Mouse (Mus musculus): ENCODE data around the gene Tnfrsf14. TPM values are rescaled to one million over a fixed set of nuclear protein-coding genes. Genes with fewer than 3 reads are reported as not detected.

Gene Tnfrsf14
- total and polyA plus RNA-seq, 3 experiments: 8.2 to 13.4 TPM; not detected in 1

- H3K9ac ChIP-seq (ENCODE audit: control insufficient read depth, low read depth, low read length, poor library complexity, severe bottlenecking): peak overlapping the region; percentile 85
Observed at GRCm38 (mm10) chr4:154963190-154963836, 35.0 kb upstream of the Tnfrsf14 start.

GRCm38 (mm10) chr4:154962683-154963082, 34.3 kb upstream of the Tnfrsf14 start:
- peaks cover 2 to 14% of the 10 kb centered on the region in 2 experiments for H3K36me3 ChIP-seq (ENCODE audit: control insufficient read depth in 1 of 2, insufficient read depth in 2 of 2, low read length in 2 of 2)
- H3K9ac ChIP-seq (ENCODE audit: control insufficient read depth, low read depth, low read length, poor library complexity, severe bottlenecking): no peak overlapping the region
- TF ChIP-seq SIN3A (IDR thresholded peaks at IDR 0.05; ENCODE audit: low read length) (no peak), CHD2 (IDR thresholded peaks at IDR 0.05; ENCODE audit: low read length) (no peak), MAZ (IDR thresholded peaks at IDR 0.05; ENCODE audit: low read depth, low read length) (no peak), ZC3H11A (IDR thresholded peaks at IDR 0.05; ENCODE audit: low read depth, low read length) (no peak), MEF2A (IDR thresholded peaks at IDR 0.05; ENCODE audit: extremely low read depth, insufficient replicate concordance, low read depth, low read length, poor library complexity, severe bottlenecking) (no peak), CHD1 (IDR thresholded peaks at IDR 0.05; ENCODE audit: low read depth, low read length) (no peak), ELF1 (IDR thresholded peaks at IDR 0.05; ENCODE audit: low read depth, low read length) (no peak), MAX (IDR thresholded peaks at IDR 0.05; ENCODE audit: low read length) (no peak), CTCF (IDR thresholded peaks at IDR 0.05 in 2 of 3, conservative IDR thresholded peaks at IDR 0.05 in 1 of 3; ENCODE audit: control insufficient read depth in 1 of 3, insufficient read depth in 1 of 3, low read depth in 2 of 3, low read length in 3 of 3, poor library complexity in 1 of 3, severe bottlenecking in 1 of 3) (no peak), POLR2A (IDR thresholded peaks at IDR 0.05; ENCODE audit: control insufficient read depth in 1 of 2, insufficient read depth in 1 of 2, low read depth in 1 of 2, low read length in 2 of 2, poor library complexity in 1 of 2) (no peak), SMC3 (IDR thresholded peaks at IDR 0.05; ENCODE audit: low read depth, low read length) (no peak), TAL1 (IDR thresholded peaks at IDR 0.05; ENCODE audit: low read length) (no peak), TBP (IDR thresholded peaks at IDR 0.05; ENCODE audit: low read depth, low read length) (no peak), GATA1 (IDR thresholded peaks at IDR 0.05; ENCODE audit: low read depth, low read length) (no peak), E2F4 (IDR thresholded peaks at IDR 0.05; ENCODE audit: borderline replicate concordance, low read depth, low read length) (no peak), JUND (IDR thresholded peaks at IDR 0.05; ENCODE audit: low read depth, low read length) (no peak), MYC (IDR thresholded peaks at IDR 0.05; ENCODE audit: low read depth, low read length) (no peak), TCF12 (IDR thresholded peaks at IDR 0.05; ENCODE audit: low read depth, low read length) (no peak), KAT2A (conservative IDR thresholded peaks at IDR 0.05; ENCODE audit: low read depth, low read length) (no peak)
- H3K79me2 ChIP-seq (ENCODE audit: control insufficient read depth, insufficient read depth, low read length, poor library complexity): peaks cover 33% of the 10 kb centered on the region
- no peaks in the 10 kb centered on the region for H3K9me3 ChIP-seq (replicated peaks; ENCODE audit: insufficient read depth, low read length)
- peaks cover 0 to 5% of the 10 kb centered on the region in 2 experiments; a peak in 1 of 4 replicates for H3K27me3 ChIP-seq (ENCODE audit: control insufficient read depth in 1 of 2, insufficient read depth in 2 of 2, low read length in 2 of 2)
- H3K4me3 ChIP-seq (ENCODE audit: control insufficient read depth in 1 of 2, insufficient read depth in 1 of 2, low read depth in 2 of 2, low read length in 2 of 2): no peak overlapping the region
- H3K4me1 ChIP-seq (ENCODE audit: control insufficient read depth in 1 of 2, insufficient read depth in 2 of 2, low read length in 2 of 2): peaks cover 2 to 13% of the 10 kb centered on the region in 2 experiments; a peak in 3 of 4 replicates
- no peak for DNase-seq (ENCODE audit: low read depth, low spot score)
- H3K27ac ChIP-seq (ENCODE audit: control insufficient read depth, low read depth, low read length): no peak overlapping the region

More at GRCm38 (mm10) chr4:154963190-154963836, 35.0 kb upstream of the Tnfrsf14 start:
- H3K79me2 ChIP-seq (ENCODE audit: control insufficient read depth, insufficient read depth, low read length, poor library complexity): peaks cover 36% of the 10 kb centered on the region
- peaks cover 2 to 15% of the 10 kb centered on the region in 2 experiments for H3K36me3 ChIP-seq (ENCODE audit: control insufficient read depth in 1 of 2, insufficient read depth in 2 of 2, low read length in 2 of 2)
- H3K4me1 ChIP-seq (ENCODE audit: control insufficient read depth in 1 of 2, insufficient read depth in 2 of 2, low read length in 2 of 2): peaks cover 6 to 18% of the 10 kb centered on the region in 2 experiments; a peak in 3 of 4 replicates
- peak; percentile 49 for DNase-seq (ENCODE audit: low read depth, low spot score)
- H3K27ac ChIP-seq (ENCODE audit: control insufficient read depth, low read depth, low read length): no peak overlapping the region
- H3K4me3 ChIP-seq (ENCODE audit: control insufficient read depth in 1 of 2, insufficient read depth in 1 of 2, low read depth in 2 of 2, low read length in 2 of 2): peak overlapping the region; percentile 65 to 92
- peaks cover 0 to 5% of the 10 kb centered on the region in 2 experiments; a peak in 1 of 4 replicates for H3K27me3 ChIP-seq (ENCODE audit: control insufficient read depth in 1 of 2, insufficient read depth in 2 of 2, low read length in 2 of 2)
- no peaks in the 10 kb centered on the region for H3K9me3 ChIP-seq (replicated peaks; ENCODE audit: insufficient read depth, low read length)
- TF ChIP-seq KAT2A (conservative IDR thresholded peaks at IDR 0.05; ENCODE audit: low read depth, low read length) (no peak), TAL1 (IDR thresholded peaks at IDR 0.05; ENCODE audit: low read length) (no peak), NRF1 (IDR thresholded peaks at IDR 0.05; ENCODE audit: insufficient read depth, low read depth, low read length, poor library complexity, severe bottlenecking) (peak; percentile 57), MXI1 (IDR thresholded peaks at IDR 0.05; ENCODE audit: low read depth, low read length) (0 out of 2 replicates have a peak, but pooled peaks have one; percentile 8)

Data from MEL (cell line).